Mouse (Mus musculus) midbrain, embryonic 14.5 days (tissue): ENCODE data around the gene Dqx1. TPM values are rescaled to one million over a fixed set of nuclear protein-coding genes. Genes with fewer than 3 reads are reported as not detected.

Experiments
- ATAC-seq: fragments of 200-750 bp; cut with Nextera tagmentation; 2 replicates; pipeline ENCODE4 v1.8.0; 2017; ENCODE audit warnings: moderate number of reproducible peaks, moderate library complexity; ENCODE audit not compliant: low FRiP score, low TSS enrichment
- DNase-seq: peaks from one replicate; pipeline ENCODE4 v3.0.0-alpha.2; 2015
- H3K27ac ChIP-seq: fragments of 300-500 bp; sonication (generic); replicated peaks from 2 replicates; pipeline ENCODE4 v1.5.1; 2014; ENCODE audit warnings: mild to moderate bottlenecking, low read depth, low read length, moderate library complexity
- H3K27me3 ChIP-seq: fragments of 300-500 bp; sonication (generic); 2 replicates; pipeline ENCODE4 v1.6.1; 2014; ENCODE audit warnings: low read length, control low read depth, mixed read lengths; ENCODE audit not compliant: control insufficient read depth, insufficient read depth
- H3K36me3 ChIP-seq: fragments of 300-500 bp; sonication (generic); 2 replicates; pipeline ENCODE4 v1.6.1; 2014; ENCODE audit warnings: low read length, control low read depth; ENCODE audit not compliant: control insufficient read depth, insufficient read depth
- H3K4me1 ChIP-seq: fragments of 300-500 bp; sonication (generic); 2 replicates; pipeline ENCODE4 v1.6.1; 2014; ENCODE audit warnings: mild to moderate bottlenecking, antibody characterized with exemption, low read length, control low read depth; ENCODE audit not compliant: control insufficient read depth, insufficient read depth
- H3K4me2 ChIP-seq: fragments of 300-500 bp; sonication (generic); 2 replicates; pipeline ENCODE4 v1.6.1; 2014; ENCODE audit warnings: mild to moderate bottlenecking, low read length, moderate library complexity
- H3K4me3 ChIP-seq: fragments of 300-500 bp; sonication (generic); replicated peaks from 2 replicates; pipeline ENCODE4 v1.5.1; 2014; ENCODE audit warnings: low read depth, low read length
- H3K9ac ChIP-seq: fragments of 300-500 bp; sonication (generic); replicated peaks from 2 replicates; pipeline ENCODE4 v1.6.1; 2014; ENCODE audit warnings: mild to moderate bottlenecking, low read length, moderate library complexity
- H3K9me3 ChIP-seq: fragments of 300-500 bp; sonication (generic); 2 replicates; pipeline ENCODE4 v1.6.1; 2016; ENCODE audit warnings: low read length, control low read depth, mixed read lengths; ENCODE audit not compliant: control insufficient read depth
- WGBS: fragments of 180-500 bp; shearing (Covaris S2); extraction: QIAGEN DNeasy Blood & Tissue Kit; methylation state at CpG from one replicate; pipeline ENCODE4 v1.1.7; 2014; 5-methylcytosine and 5-hydroxymethylcytosine counted together
- polyA plus RNA-seq: library from polyadenylated mRNA; unstranded; fragments of >200 nt; fragmentation: Nextera tagmentation; extraction: Ambion mirVana; gene quantifications from 2 replicates; pipeline ENCODE4 v1.2.1, GENCODE M21; 2014

Dqx1 gene
- polyA plus RNA-seq, 1 experiment from 2014 or later = 0.68 TPM

DNA sequence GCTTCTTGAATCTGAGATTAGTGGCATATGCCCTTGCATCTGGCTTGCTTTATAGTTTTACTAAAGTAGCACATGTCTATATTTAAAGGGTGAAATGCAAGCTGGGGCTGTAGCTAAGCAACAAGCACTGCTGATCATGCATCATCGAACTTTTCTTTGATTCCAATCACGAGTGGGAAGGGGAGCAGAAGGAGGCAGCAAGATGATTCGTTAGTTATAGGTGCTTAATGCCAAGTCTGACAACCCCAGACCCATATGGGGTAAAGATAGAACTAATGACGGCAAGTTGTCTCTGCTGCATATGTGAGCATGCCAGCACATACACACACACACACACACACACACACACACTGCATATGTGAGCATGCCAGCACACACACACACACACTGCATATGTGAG, 46.5 kb downstream of the Dqx1 start:
- no peak for ATAC-seq
- DNase-seq = no peak
- no peak overlapping the region for H3K27ac ChIP-seq
- no peak overlapping the region for H3K4me3 ChIP-seq
- no peak overlapping the region for H3K9ac ChIP-seq
- H3K4me2 ChIP-seq = no peak overlapping the region
- H3K27me3 ChIP-seq = no peaks in the 10 kb centered on the region
- no peaks in the 10 kb centered on the region for H3K36me3 ChIP-seq
- H3K9me3 ChIP-seq = no peaks in the 10 kb centered on the region
- 75% methylated on average over 4 of the region's 4 CpGs for WGBS
- H3K4me1 ChIP-seq = peaks cover 26% of the 10 kb centered on the region

GRCm38 (mm10) chr6:83107566-83108400, 50.1 kb downstream of the Dqx1 start:
- peak overlapping the region; percentile 90 for H3K4me3 ChIP-seq
- peak overlapping the region; percentile 88; the same call in 1 of the 2 replicates for H3K9ac ChIP-seq
- peak; percentile 76 for DNase-seq
- peak overlapping the region; percentile 91 for H3K4me2 ChIP-seq
- no peaks in the 10 kb centered on the region for H3K9me3 ChIP-seq
- peak overlapping the region; percentile 83; the same call in 1 of the 2 replicates for H3K27ac ChIP-seq
- peaks cover 26% of the 10 kb centered on the region for H3K4me1 ChIP-seq
- 0 out of 2 replicates have a peak, but pooled peaks cover 8% of the 10 kb centered on the region for H3K36me3 ChIP-seq
- ATAC-seq = no peak
- H3K27me3 ChIP-seq = no peaks in the 10 kb centered on the region
- 33% methylated on average over 13 of the region's 13 CpGs for WGBS

- peak within 1 kb of the TSS; percentile 90 for H3K4me3 ChIP-seq
- H3K36me3 ChIP-seq = 0 out of 2 replicates have a peak, but pooled peaks cover 8% of the 10 kb centered on the region
- WGBS = under 1% methylated on average over 76 of the region's 76 CpGs
- peak within 1 kb of the TSS; percentile 91 for H3K4me2 ChIP-seq
- H3K27me3 ChIP-seq = no peaks in the 10 kb centered on the region
- peak; percentile 90 for ATAC-seq
- DNase-seq = peak; percentile 89
- no peaks in the 10 kb centered on the region for H3K9me3 ChIP-seq
- H3K9ac ChIP-seq = peak within 1 kb of the TSS; percentile 88
- peaks cover 20% of the 10 kb centered on the region for H3K4me1 ChIP-seq
- peak within 1 kb of the TSS; percentile 83 for H3K27ac ChIP-seq
These were observed 51.4 kb downstream of the Dqx1 start, which contains the start of gene Mrpl53 for GRCm38 (mm10) chr6:83108762-83109668. Gene Mrpl53, plus strand, starts transcription at chr6:83109040.

GRCm38 (mm10) chr6:83111510-83112136, 54.0 kb downstream of the Dqx1 start:
- ATAC-seq = no peak
- no peak overlapping the region for H3K4me3 ChIP-seq
- 90% methylated on average over 4 of the region's 4 CpGs for WGBS
- H3K9ac ChIP-seq = no peak overlapping the region
- H3K9me3 ChIP-seq = no peaks in the 10 kb centered on the region
- H3K27ac ChIP-seq = no peak overlapping the region
- H3K27me3 ChIP-seq = no peaks in the 10 kb centered on the region
- peaks cover 33% of the 10 kb centered on the region for H3K4me1 ChIP-seq
- no peak for DNase-seq
- H3K36me3 ChIP-seq = 0 out of 2 replicates have a peak, but pooled peaks cover 8% of the 10 kb centered on the region
- H3K4me2 ChIP-seq = no peak overlapping the region

- Histone ChIP-seq H3K27me3 (no peaks in the 10 kb centered on the region), H3K27ac (peak within 1 kb of the TSS; percentile 67), H3K9me3 (no peaks in the 10 kb centered on the region), H3K4me1 (peaks cover 27% of the 10 kb centered on the region), H3K4me2 (peak within 1 kb of the TSS; percentile 76), H3K4me3 (peak within 1 kb of the TSS; percentile 83), H3K9ac (peak within 1 kb of the TSS; percentile 82), H3K36me3 (peaks cover 40% of the 10 kb centered on the region)
- ATAC-seq (peak; percentile 90), DNase-seq (peak; percentile 95)
- 1% methylated on average over 54 of the region's 58 CpGs for WGBS
These were observed 57.5 kb downstream of the Dqx1 start, which contains the start of gene Mogs for GRCm38 (mm10) chr6:83115011-83115671. Gene Mogs, plus strand, starts transcription at chr6:83115496.

- DNase-seq (no peak), ATAC-seq (no peak; the same call in 1 of the 2 replicates)
- H3K4me2 ChIP-seq = peak overlapping the region; percentile 76
- H3K27ac ChIP-seq = peak overlapping the region; percentile 67
- no peaks in the 10 kb centered on the region for H3K27me3 ChIP-seq
- H3K4me1 ChIP-seq = peaks cover 28% of the 10 kb centered on the region
- H3K9me3 ChIP-seq = no peaks in the 10 kb centered on the region
- H3K9ac ChIP-seq = peak overlapping the region; percentile 82
- 1% methylated on average over 48 of the region's 48 CpGs for WGBS
- H3K4me3 ChIP-seq = peak overlapping the region; percentile 83
- H3K36me3 ChIP-seq = peaks cover 40% of the 10 kb centered on the region
These were observed 58.2 kb downstream of the Dqx1 start for GRCm38 (mm10) chr6:83115682-83116372.

DNA sequence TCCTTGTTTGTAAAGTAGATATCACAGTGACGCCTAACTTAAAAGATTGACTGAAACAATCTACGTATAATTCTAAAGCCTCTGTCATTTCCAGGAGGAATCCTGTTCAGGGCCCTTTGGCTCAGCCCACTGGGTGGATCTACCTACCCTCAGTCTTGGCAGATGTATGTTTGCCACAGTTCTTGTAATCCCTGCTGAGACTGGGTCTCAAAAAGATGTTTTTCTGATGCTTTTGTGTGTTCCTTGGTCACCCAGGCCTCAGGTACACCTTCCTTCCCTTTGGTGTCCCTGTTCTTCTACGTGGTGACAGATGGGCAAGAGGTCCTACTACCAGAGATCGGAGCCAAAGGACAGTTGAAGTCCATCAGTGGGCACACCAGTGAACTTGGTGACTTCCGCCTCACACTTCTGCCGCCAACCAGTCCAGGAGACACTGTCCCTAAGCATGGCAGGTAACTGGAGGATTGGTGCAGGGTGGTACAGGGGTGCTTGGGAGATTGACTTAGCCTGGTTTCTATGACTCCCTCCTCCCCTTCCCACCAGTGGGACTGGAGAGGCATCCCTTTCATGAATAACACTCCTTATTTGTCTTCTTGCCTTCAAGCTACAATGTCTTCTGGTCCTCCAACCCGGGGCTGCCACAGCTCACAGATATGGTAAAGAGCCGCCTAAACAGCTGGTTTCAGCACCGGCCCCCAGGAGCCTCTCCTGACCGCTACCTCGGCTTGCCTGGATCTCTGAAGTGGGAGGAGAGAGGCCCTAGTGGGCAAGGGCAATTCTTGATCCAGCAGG, 58.9 kb downstream of the Dqx1 start:
- H3K9ac ChIP-seq = peak overlapping the region; percentile 82
- H3K27me3 ChIP-seq = no peaks in the 10 kb centered on the region
- peak overlapping the region; percentile 76 for H3K4me2 ChIP-seq
- peak overlapping the region; percentile 83 for H3K4me3 ChIP-seq
- DNase-seq (no peak), ATAC-seq (no peak)
- H3K36me3 ChIP-seq = peaks cover 33% of the 10 kb centered on the region
- H3K9me3 ChIP-seq = no peaks in the 10 kb centered on the region
- 80% methylated on average over 11 of the region's 11 CpGs for WGBS
- H3K27ac ChIP-seq = no peak overlapping the region
- peaks cover 28% of the 10 kb centered on the region for H3K4me1 ChIP-seq
